Mouse (Mus musculus) heart, adult 9 months (tissue): ENCODE measurements at regions not wholly inside any gene's neighbourhood (a gene's known extent, or its start where the extent isn't known, plus 50 kb on each side); places are given as distances from the start of the nearest gene placed in this dataset.
A peak's percentile ranks its signal among the peaks of the same experiment; 100 is the strongest.

ENCODE experiments used
- DNase-seq, 2 experiments: peaks; one replicate each; pipeline ENCODE4 v3.0.0; 2022; ENCODE audit warnings: low spot score in 2 of 2

DNA sequence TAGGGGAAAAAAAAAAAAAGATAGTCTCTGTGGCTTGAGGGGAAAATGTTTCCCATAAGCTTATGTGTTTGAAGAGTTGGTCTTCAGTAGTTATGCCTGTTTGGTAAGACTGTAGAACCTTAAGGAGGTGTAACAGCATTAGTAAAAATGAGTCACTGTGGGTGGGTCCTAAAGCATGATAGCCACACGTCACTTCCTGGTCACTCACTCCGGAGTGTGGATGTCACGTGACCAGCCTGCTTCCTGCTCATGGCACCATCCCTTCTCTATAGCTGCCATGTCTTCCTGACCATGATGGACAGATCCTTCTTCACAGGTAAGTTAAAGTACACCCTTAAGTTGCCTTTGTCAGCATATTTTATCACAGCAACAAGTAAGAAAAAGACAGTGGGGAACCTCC lies 170.0 kb upstream of the Pitrm1 start:
- DNase-seq, result no peak

DNA sequence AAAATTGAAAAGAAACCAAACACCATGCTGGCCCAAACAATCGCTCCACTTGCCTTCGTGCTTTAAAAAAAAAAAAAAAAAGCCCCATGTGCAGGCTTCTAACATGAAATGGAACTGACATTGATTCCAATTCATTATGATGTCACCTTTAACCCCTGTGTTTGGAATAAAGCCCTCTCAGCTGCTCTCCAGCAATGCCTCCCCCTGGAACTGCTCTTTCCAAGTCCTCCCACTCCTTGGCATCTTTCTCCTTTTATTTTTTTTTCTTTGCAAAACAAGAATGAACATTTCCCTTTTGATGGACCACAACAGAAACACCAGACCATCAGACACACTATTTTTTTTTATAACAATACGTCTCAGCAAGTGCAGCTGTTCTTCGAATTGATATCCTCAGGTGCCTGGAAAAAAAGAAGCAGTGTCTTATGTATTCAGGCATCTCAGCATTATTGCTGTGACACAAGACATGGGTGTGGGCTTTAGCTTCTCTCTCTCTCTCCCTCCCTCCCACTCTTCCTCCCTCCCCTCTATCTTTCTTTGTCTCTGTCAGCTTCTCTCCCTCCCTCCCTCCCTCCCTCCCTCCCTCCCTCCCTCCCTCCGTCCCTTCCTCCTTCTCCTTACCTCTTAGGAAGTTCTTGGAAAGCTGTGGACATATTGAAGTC lies 152.3 kb upstream of the Pitrm1 start:
- no peak for DNase-seq

DNA sequence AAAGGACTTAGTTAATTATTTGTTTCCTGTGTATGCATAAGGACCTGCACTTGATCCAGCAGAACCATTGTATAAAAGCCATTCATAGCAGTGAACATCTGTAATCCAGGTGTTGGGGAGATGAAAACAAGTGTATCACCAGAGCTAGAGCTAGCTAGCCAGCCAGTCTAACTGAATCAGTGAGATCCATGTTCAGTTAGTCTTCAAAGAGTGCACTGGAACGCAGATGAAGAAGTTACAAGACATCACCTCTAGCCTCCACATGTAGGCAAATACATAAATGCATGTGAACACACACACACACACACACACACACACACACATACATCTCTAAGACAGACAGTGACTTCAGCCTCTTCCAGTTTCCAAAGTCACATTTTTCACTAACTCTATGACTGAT lies 150.3 kb upstream of the Pitrm1 start:
- DNase-seq, result no peak

DNA sequence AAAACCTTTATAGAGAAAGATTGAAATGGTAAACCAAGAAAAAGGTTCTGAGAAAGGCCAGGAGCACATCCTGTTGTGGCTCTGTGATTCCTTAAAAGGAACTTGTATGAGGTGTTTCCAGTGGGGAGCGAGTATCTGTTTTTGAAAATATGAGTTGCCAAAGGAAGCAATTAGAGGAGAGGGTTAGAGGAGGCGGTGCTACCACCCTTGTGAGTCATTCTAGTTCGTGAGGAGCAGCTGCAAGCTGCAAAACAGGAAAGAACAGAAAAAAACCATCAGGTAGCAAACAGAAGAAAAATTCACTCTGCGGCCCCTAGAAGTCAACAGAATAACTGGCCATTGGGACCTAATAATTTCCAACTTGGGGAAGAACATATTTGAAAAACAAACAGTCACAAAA lies 116.1 kb upstream of the Pitrm1 start:
- DNase-seq, result no peak

DNA sequence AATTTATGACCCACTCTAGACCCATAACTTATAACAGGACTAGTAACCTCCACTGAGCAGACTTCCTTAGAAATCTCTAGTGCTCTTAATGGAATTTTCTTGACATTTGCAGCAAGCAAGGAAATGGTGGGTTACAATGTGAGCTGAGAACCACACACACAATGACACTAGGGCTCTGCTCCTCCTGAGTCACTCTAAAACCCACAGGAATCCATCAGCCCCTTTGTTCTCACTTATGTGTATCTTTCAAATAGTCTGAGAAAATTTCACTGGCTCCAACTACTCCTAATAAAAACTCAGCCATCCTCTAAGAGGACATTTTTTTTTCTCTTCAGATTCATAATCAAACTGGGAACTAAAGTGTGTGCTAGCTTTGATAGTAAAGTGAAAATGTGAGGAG lies 101.0 kb upstream of the Pitrm1 start:
- DNase-seq, result no peak

DNA sequence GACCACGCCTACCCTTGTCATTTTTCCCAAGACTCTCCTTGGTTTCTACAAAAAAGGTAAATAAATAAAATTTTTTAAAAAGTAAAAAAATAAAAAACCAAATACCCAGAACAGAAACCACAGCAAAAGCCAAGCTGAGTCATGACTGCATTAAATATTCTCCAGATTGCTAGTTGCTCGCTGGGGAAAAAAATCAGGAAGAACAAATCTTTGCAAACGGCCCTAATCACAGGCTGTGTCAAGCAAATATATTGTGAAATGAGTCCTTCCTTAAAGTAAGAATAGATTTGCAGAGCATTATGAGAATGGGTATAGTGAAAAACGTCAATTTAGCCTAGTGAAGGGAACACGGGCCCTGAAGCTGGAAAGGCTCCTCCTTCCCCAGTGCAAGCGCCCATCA lies 86.6 kb upstream of the Pitrm1 start:
- DNase-seq, result no peak

DNA sequence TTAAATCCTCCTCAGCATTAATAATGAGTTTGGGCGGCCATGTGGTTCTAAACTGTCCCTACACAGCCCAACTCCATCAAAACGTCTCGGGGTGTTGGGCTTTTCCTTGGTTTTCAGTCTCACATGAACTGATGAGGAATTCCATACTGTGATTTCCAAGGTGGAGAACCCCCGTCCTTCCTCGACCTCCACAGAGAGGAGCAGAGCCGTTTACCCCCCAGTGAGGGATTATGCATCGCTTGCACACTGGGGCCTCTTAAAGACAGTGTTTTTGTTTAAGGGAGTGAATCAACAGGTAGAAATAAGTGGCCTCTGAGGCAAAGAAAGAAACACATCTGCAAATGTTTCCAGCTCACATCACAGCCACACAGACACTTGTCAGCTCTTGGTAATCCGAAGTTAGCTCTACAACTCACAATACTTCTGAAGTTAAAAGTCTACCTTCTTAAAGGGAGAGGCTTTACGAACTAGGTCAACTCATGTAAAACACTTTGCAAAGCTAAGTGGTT lies 82.0 kb upstream of the Pitrm1 start:
- DNase-seq, result no peak

DNA sequence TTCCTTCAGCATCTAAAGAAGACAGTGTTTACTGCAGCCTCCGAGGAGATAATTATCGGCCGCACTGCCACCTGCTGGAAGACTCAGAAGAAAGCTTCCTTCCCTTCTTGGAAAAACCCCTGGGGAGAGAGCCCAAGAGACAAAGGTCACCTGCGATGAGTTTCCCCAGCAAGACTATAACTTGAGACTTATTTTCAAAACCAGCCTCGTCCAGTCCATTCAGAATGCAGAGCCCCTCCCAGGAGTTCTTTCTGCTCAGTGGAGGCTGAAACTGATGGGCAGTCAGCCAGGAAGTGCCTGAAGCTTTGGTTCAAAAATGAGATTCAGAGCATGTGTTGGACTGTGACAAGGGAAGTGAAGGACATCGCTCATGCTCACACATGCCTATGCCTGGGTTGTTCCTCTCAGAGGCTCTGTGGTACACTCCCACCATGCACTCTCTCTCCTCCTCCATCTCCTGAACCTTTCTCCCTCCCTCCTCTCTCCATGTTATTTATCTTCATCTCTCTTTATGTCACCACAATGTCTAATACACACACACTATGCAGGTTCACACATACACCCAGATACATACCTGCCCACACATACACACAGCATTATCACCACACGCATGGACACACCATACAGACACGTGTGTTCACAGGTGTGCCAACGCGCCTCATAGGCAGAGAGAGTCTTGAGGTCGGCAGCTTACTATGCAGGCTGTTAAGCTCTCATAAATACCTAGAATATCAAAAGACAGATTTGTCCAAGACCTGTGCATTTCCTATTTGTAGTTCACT lies 78.3 kb upstream of the Pitrm1 start:
- peak; percentile 34 to 42 for DNase-seq

DNA sequence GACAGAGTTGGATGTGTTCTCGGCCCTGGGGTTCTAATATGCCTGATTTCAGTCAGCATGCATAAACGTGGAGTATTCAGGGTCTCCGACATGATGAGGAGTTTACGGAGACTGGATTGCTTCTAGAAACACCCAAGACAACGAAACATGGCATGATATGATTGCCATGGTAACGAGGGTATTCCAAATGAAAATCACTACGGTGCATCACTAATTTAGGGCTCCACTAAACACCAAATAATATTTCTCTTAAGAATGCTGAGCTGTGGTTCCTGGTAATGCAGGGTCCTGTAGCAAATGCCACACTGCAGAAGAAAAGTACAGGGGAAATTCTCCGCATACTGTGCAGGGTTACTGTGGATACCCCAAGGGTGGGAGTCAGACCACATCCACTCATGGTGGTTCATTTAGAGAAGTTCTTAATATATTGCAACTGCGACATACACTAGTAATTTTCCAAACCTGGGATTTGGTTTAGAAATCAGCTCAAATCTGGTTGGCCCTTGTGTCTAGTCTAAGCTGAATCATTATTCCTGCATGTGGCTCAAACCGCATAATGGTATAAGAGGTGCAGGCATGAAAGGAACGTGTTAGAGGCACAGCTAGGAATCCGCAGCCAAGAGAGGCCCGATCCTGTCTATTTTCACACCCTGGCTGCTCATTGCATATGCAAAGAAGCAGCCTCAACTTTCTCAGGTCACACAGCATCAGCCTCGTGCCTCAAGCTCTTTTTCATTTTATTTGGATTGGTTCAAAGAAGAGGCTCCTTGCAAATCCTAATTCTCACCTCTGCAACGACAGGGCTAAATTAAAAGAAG lies 77.5 kb upstream of the Pitrm1 start:
- DNase-seq, result no peak

DNA sequence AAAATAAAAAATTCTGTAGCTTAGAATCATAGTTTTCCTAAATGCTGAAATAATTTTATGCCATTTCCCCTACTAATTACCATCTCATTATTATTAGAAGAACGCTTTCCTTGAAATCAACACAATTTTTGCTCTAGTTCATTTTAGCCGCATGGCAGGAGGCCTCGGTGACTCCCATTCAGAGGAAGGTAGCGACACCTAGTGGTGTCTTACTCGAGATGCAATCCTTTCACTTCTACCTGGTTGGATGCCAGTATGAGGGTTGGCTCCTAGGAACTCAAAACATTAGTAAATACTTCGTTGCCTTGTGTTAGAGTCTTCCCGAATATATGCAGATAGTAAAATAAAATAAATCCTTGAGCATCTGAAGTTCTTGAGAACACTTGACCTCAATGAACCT lies 76.3 kb upstream of the Pitrm1 start:
- DNase-seq, result peak; percentile 58 to 72

DNA sequence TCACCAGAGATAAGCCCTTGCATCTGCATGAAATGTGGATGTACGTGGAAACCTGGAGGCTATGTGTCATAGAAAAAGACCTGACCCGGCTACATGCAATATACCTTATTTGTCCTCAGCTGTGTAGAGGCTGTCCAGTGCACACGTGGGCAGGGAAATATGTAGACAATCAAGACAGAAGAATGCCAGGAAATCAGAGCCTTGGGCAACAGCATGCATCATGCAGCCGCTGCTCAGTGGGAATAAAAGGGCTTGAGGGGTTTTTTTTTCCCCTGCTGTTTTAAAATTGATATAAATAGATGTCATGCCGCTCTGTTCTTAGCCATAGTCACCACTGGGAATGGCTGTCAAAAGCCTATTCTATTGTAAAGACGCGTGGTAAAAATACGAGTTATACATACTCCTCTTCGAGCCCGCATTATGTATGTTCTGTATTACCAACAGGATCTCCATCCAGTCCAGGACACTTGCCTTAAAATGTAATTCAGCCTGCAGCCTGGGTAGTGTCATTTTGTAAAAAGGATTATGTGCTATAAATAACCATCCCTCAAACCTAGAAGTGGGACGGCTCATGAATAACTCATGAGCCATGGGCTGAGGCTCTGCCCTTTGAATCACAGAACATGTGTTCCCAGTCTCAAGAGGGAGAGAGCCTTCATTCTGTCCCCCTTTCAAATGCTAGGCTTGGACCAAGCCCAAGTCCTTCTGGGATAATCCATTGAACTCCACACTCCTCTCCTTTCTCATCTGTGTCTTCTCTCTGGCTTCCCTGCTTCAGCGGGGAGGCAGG lies 74.4 kb upstream of the Pitrm1 start:
- DNase-seq, result no peak

DNA sequence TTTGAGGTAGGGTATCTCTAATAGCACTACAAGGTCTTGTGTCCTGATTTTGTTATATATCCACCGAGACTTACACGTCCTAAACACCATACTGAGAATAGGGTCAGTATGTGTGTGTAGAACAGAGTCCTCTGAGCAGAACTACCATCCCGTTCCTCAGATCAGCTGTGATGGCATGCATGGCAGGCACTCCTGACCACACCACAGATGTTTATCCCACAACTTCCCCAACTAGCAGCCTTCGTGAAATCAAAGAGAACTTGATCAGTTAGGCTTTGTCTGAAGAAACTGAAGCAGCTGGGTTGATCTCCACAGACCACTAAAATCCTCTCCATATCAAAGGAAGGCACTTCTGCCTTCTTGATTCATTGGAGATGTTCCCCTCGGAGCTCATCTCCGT lies 68.3 kb upstream of the Pitrm1 start:
- no peak for DNase-seq

DNA sequence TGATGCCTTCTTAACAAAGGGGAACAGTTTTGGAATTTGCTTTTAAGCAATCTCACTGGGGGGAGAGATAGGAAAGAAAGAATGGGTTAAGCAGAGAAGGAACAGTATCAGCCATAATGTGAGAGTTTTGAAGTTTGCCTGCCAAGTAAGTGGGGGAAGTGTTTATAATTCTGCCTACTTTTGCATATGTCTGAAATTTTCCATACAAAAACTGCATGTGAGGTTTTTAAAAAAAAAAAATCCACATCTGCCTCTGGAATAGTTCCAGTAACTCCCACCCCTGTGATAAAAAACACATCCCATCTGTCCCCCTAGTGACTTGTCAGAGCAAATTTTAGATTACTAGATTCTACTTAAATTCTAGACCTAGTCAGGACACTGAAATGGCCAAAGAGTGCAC lies 63.5 kb upstream of the Pitrm1 start:
- DNase-seq, result no peak

DNA sequence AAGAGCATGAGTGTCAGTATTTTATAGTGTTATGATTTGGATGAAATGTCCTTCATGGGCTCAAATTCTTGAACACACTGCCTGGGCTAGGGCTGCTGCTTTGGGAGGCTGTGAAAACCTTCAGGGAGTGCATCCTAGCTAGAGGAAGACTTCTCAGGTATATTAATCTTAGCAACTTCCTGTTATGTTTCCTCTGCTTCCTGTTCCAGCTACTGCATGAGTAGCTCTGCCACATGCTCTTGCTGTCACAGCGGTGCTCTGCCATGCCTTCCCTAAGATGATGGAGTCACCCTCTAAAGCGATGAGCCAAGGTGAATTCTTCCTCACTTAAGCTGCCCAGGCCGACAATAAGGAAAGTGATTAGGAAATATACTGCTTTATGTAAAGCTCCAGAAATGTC lies 60.1 kb upstream of the Pitrm1 start:
- DNase-seq, result no peak

DNA sequence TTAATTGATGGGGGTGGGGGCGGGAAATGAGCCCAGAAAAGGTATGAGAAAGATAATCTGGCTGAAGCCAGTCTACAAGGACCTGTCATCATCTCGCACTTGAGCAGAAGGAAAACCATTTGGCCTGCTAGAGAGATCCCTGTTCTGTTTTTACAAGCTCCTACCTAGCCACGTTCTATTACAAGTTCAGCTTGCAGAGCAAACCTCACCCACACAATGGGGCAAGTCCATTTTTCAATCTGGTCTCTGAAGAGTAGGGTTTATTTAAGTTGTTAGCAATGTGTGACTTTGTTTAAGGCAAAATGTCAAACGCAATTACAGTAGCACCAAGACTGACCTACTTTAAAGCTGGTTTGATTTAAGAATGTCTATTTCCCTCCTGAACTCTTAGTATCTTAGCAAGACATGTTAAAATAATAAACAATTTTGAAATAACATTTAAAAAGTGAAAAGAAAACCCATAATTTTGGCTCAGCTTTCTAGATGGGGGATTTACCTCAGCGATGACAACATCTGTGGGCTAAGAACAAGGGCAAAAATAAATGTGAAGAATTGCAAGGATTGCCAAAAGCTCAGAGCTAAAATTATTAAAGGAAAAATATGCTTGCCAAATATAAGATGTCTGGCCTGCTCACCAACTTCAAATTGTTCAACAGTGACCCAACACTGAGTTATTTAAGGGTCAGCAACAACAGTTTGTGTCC lies 54.9 kb upstream of the Pitrm1 start:
- DNase-seq, result no peak
